Mouse (Mus musculus) G1E (cell line): ENCODE data around the gene Olfr71. TPM values are rescaled to one million over a fixed set of nuclear protein-coding genes. Genes with fewer than 3 reads are reported as not detected.

ENCODE experiments used
- ATAC-seq: 2 replicates; pipeline ENCODE4 v1.8.0; 2016; ENCODE audit warnings: mild to moderate bottlenecking; ENCODE audit not compliant: insufficient number of reproducible peaks, poor library complexity, low FRiP score, severe bottlenecking; ENCODE audit errors: extremely low read depth
- DNase-seq: peaks from one replicate; pipeline ENCODE4 v3.0.0; 2012; ENCODE audit warnings: low spot score
- H3K27me3 ChIP-seq: 2 replicates; pipeline ENCODE4 v1.6.1; 2012; ENCODE audit warnings: mild to moderate bottlenecking, low read length, inconsistent platforms; ENCODE audit not compliant: insufficient read depth
- H3K36me3 ChIP-seq: replicated peaks from 2 replicates; pipeline ENCODE3; 2012; ENCODE audit warnings: mild to moderate bottlenecking, inconsistent platforms
- H3K4me1 ChIP-seq: 2 replicates; pipeline ENCODE4 v1.6.1; 2012; ENCODE audit warnings: low read depth, low read length, inconsistent platforms, mixed read lengths; ENCODE audit not compliant: insufficient read depth
- H3K4me3 ChIP-seq: 2 replicates; pipeline ENCODE4 v1.5.1; 2012; ENCODE audit warnings: low read depth, mild to moderate bottlenecking, inconsistent platforms, low read length, moderate library complexity, mixed read lengths
- H3K9me3 ChIP-seq: replicated peaks from 2 replicates; pipeline ENCODE4 v1.6.1; 2012; ENCODE audit warnings: inconsistent platforms
- CTCF ChIP-seq: IDR thresholded peaks from 2 replicates; pipeline ENCODE4 v1.5.1; 2012; ENCODE audit warnings: low read depth, low read length, inconsistent platforms, mixed read lengths
- GATA1 ChIP-seq: IDR thresholded peaks from 2 replicates; pipeline ENCODE4 v1.6.1; 2012; ENCODE audit warnings: borderline replicate concordance, low read length, inconsistent platforms, mixed read lengths
- GATA2 ChIP-seq: IDR thresholded peaks from 2 replicates; pipeline ENCODE4 v1.6.1; 2012; ENCODE audit warnings: low read depth, low read length, inconsistent platforms, borderline replicate concordance
- POLR2AphosphoS5 ChIP-seq: IDR thresholded peaks from 2 replicates; pipeline ENCODE4 v1.6.1; 2012; ENCODE audit warnings: low read depth, low read length, inconsistent platforms; ENCODE audit not compliant: insufficient replicate concordance
- TAL1 ChIP-seq: conservative IDR thresholded peaks from 2 replicates; pipeline ENCODE4 v1.6.1; 2012; ENCODE audit warnings: low read depth, low read length, inconsistent platforms, mixed read lengths
- polyA plus RNA-seq: library from polyadenylated mRNA; stranded (reverse); fragments of >175 nt; gene quantifications from 2 replicates; pipeline ENCODE4 v1.2.3, GENCODE M21; 2012
- total RNA-seq, 2 experiments: library from RNA; stranded (forward) in 1 of 2; stranded (reverse) in 1 of 2; fragments of 200-1000 nt in 1 of 2; fragments of >200 nt in 1 of 2; fragmentation: Nextera tagmentation in 1 of 2; gene quantifications; 2 replicates each; pipeline ENCODE4 v1.2.3; 2014 to 2017

Olfr71 gene
- total and polyA plus RNA-seq, 3 experiments, result 0.11 TPM; not detected in 2

DNA sequence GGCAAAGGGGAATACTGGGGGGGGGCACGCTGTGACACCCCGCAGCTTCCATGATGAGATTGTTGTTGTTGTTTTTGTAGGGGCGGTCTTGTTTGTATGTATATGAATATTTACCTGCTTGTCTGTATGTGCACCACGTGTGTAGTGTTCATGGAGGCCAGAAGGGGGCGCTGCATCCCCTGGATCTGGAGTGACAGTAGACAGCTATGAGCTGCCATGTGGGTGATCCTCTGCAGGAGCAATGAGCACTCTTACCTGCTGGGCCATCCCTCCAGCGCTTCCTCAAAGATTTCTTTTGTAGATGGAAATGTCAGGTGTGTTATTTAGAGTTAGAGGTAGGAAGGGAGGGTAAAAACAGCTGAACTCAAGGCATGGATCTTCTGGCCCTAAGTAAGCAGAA lies 6.6 kb downstream of the Olfr71 start:
- H3K4me1 ChIP-seq, result no peaks in the 10 kb centered on the region
- H3K27me3 ChIP-seq, result peaks cover 46% of the 10 kb centered on the region
- TF ChIP-seq CTCF (peak; percentile 43), GATA2 (no peak), TAL1 (no peak), GATA1 (no peak)
- DNase-seq (no peak), ATAC-seq (no peak)
- H3K9me3 ChIP-seq, result no peaks in the 10 kb centered on the region
- H3K36me3 ChIP-seq, result no peaks in the 10 kb centered on the region
- H3K4me3 ChIP-seq, result no peak overlapping the region

DNA sequence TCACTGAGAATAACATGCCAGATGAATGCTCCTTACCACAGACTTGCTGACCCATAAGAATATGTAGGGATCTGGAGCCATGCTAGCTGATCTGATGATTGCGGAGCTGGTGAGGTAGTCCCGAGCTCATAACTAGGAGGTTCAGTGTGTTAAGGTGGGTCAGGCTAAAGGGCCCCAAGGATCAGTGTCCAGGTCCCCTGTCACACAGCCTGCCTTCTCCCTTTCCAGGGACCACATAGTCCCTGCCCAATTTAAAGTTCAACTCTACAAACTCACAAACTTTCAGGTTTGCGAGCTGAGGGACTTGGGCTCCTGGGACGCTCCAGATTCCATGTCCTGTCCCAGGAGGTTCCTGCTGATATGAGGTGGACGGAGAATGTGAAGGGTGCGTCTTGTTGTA lies 9.3 kb downstream of the Olfr71 start, which contains the start of gene Olfr70:
Olfr70 (minus strand) TSS at position 101 of the 400 bp plus-strand sequence.
- Histone ChIP-seq H3K27me3 (peaks cover 37% of the 10 kb centered on the region), H3K4me3 (no peak within 1 kb of the TSS), H3K4me1 (peaks cover 10% of the 10 kb centered on the region), H3K36me3 (no peaks in the 10 kb centered on the region), H3K9me3 (no peaks in the 10 kb centered on the region)
- TF ChIP-seq GATA2 (no peak), TAL1 (no peak), POLR2AphosphoS5 (no peak), CTCF (no peak), GATA1 (no peak)
- DNase-seq, result no peak
- no peak for ATAC-seq

- DNase-seq (no peak), ATAC-seq (no peak)
- Histone ChIP-seq H3K27me3 (peaks cover 18% of the 10 kb centered on the region), H3K36me3 (no peaks in the 10 kb centered on the region), H3K4me1 (peaks cover 42% of the 10 kb centered on the region), H3K9me3 (no peaks in the 10 kb centered on the region), H3K4me3 (no peak overlapping the region)
- TF ChIP-seq CTCF, result no peak
- no peak for TF ChIP-seq TAL1
- no peak for TF ChIP-seq POLR2AphosphoS5
- no peak for TF ChIP-seq GATA2
- no peak for TF ChIP-seq GATA1
Measured at GRCm38 (mm10) chr4:43696561-43696960, 13.5 kb downstream of the Olfr71 start.

DNA sequence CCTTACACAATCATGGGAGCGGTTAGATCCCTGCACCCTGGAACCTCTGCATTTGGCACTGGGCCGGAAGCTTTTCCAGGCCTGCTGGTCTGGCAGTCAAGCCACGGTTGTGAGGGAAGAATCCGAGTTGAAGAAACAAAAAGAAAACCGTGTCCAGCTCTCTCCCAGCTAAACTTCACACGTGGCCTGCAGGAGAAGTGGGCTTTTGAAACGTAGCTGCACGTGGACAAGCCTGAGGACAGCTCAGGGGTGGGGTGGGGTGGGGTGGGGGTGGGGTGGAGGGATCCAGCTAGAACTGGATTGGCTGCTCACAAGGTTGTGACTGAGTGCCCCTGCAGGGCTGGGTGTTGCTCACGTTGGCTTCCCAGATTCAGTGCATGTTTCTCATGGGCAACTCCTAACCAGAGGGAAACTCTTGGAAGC lies 14.8 kb downstream of the Olfr71 start:
- TF ChIP-seq GATA2, result no peak
- no peak for ATAC-seq
- H3K9me3 ChIP-seq, result no peaks in the 10 kb centered on the region
- H3K27me3 ChIP-seq, result peaks cover 23% of the 10 kb centered on the region
- no peak overlapping the region for H3K4me3 ChIP-seq
- H3K36me3 ChIP-seq, result no peaks in the 10 kb centered on the region
- H3K4me1 ChIP-seq, result peaks cover 42% of the 10 kb centered on the region
- peak; percentile 43 for DNase-seq

DNA sequence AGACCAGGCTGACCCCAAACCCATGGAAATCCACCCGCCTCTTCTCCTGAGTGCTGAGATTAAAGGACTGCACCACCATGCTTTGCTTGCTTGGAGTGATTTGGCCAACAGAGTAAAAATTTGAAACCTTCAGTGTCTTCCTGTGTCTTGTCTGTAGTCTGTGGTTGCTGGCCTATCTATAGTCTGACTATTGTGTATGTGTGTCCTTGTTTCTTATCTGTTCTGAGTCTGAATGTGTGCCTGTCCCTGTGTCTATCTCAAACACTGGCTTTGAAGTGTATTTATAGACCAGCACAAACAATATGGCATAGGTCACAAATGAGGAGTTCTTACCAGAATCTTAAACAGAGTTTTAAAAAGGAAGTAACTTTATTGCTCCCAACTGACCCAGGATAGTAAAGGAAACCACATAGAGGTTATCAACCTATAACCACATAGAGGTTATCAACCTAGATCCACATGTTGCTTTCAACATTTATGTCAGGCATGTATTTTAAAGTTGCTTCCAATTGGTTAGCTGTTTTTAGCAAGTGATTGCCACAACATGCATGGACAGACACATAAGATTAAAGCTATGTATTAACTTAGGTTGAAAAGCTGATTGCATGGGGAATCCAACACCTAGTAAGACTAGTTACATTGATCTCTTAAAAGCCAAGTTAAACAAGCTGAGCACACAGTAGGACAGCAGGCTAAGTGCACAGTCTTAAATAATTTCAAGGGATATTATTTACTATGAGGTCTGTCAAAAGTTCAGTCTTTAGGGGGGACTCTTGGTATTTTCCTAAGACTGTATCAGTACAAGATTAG lies 15.4 kb downstream of the Olfr71 start:
- Histone ChIP-seq H3K27me3 (peaks cover 20% of the 10 kb centered on the region), H3K4me1 (peaks cover 42% of the 10 kb centered on the region), H3K4me3 (no peak overlapping the region), H3K9me3 (no peaks in the 10 kb centered on the region), H3K36me3 (no peaks in the 10 kb centered on the region)
- TF ChIP-seq TAL1 (peak; percentile 9; the same call in 1 of the 2 replicates), POLR2AphosphoS5 (no peak), CTCF (no peak), GATA2 (no peak)
- ATAC-seq (no peak), DNase-seq (peak; percentile 35)

DNA sequence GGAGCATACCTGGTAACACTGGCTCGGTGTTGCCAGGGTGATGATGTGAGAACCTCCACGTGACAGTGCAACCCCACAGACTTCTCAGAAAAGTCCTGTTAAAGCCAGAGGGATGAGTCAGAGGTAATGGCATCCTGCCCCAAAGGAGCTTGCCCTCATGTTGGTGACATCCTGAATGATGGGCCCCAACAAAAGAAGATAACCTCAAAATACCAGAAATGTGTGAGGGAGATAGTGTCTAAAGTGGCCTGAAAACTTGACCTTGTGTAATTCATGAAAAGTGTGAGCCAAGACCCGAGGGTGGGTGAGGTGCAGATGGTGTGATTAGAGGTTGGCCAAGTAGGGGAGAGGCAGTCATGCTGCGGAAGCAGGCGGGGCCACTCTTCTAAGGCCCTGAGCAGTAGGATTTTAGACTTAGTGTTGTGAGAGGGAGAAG lies 16.2 kb downstream of the Olfr71 start:
- peak; percentile 15 for DNase-seq
- Histone ChIP-seq H3K36me3 (no peaks in the 10 kb centered on the region), H3K27me3 (peaks cover 20% of the 10 kb centered on the region), H3K4me1 (peaks cover 42% of the 10 kb centered on the region), H3K9me3 (no peaks in the 10 kb centered on the region), H3K4me3 (no peak overlapping the region)
- ATAC-seq, result peak; percentile 51; the same call in 1 of the 2 replicates
- TF ChIP-seq CTCF (no peak), TAL1 (no peak), GATA2 (no peak), POLR2AphosphoS5 (no peak), GATA1 (no peak)

GRCm38 (mm10) chr4:43691026-43691425 lies 19.0 kb downstream of the Olfr71 start:
- H3K4me1 ChIP-seq, result peaks cover 35% of the 10 kb centered on the region
- H3K27me3 ChIP-seq, result peaks cover 13% of the 10 kb centered on the region

More at GRCm38 (mm10) chr4:43691026-43691425, 19.0 kb downstream of the Olfr71 start:
- TF ChIP-seq GATA1, result no peak
- no peak for TF ChIP-seq POLR2AphosphoS5
- TF ChIP-seq GATA2, result no peak
- no peak for TF ChIP-seq TAL1
- TF ChIP-seq CTCF, result no peak
- Histone ChIP-seq H3K9me3 (no peaks in the 10 kb centered on the region), H3K4me3 (no peak overlapping the region), H3K36me3 (no peaks in the 10 kb centered on the region)
- DNase-seq (no peak), ATAC-seq (no peak)
